Mouse (Mus musculus): ENCODE results near the gene Cdk5. TPM values are rescaled to one million over a fixed set of nuclear protein-coding genes. Genes with fewer than 3 reads are reported as not detected.

The Cdk5 gene
- total RNA-seq, 2 experiments from 2014 or later = 10.6 to 11.8 TPM

- TF ChIP-seq CTCF (IDR thresholded peaks at IDR 0.05) = no peak
- H3K27ac ChIP-seq = peak within 1 kb of the TSS; percentile 98
- peak within 1 kb of the TSS; percentile 80 for H3K4me3 ChIP-seq
- intact Hi-C loops (cut with DNase I) = no loop called here
- DNase-seq = peak; percentile 90
Observed at GRCm38 (mm10) chr5:24447624-24448298, 24.4 kb upstream of the Cdk5 start, which contains the start of gene Tmub1. TSS of gene Tmub1 (minus strand) at chr5:24447854.

GRCm38 (mm10) chr5:24446630-24447029, 23.3 kb upstream of the Cdk5 start:
- Histone ChIP-seq H3K27ac (peak overlapping the region; percentile 98; the same call in 1 of the 2 replicates), H3K4me3 (no peak overlapping the region)
- no peak for TF ChIP-seq CTCF (IDR thresholded peaks at IDR 0.05)
- DNase-seq = no peak
- intact Hi-C loops (cut with DNase I) = no loop called here

- intact Hi-C loops (cut with DNase I) = loop anchor here (2.0 kb wide), 1 partner anchor 19 kb away; no protein-coding TSS in a partner anchor
- peak; percentile 41 for DNase-seq
- H3K27ac ChIP-seq = peak overlapping the region; percentile 98
- peak overlapping the region; percentile 79 for H3K4me3 ChIP-seq
- TF ChIP-seq CTCF (IDR thresholded peaks at IDR 0.05) = peak; percentile 1; the same call in 1 of the 2 replicates
Observed at GRCm38 (mm10) chr5:24445428-24446080, 22.2 kb upstream of the Cdk5 start.

GRCm38 (mm10) chr5:24444746-24445427, 21.6 kb upstream of the Cdk5 start, which contains the start of gene Fastk:
TSS of gene Fastk (minus strand) at chr5:24445287.
- H3K4me3 ChIP-seq = peak within 1 kb of the TSS; percentile 79
- intact Hi-C loops (cut with DNase I) = loop anchor here (2.0 kb wide), 1 partner anchor 18 kb away; no protein-coding TSS in a partner anchor
- peak within 1 kb of the TSS; percentile 98 for H3K27ac ChIP-seq
- TF ChIP-seq CTCF (IDR thresholded peaks at IDR 0.05) = no peak
- DNase-seq = peak; percentile 97

- TF ChIP-seq CTCF (IDR thresholded peaks at IDR 0.05) = no peak
- Histone ChIP-seq H3K4me3 (peak overlapping the region; percentile 79), H3K27ac (peak overlapping the region; percentile 98)
- intact Hi-C loops (cut with DNase I) = loop anchor here (2.0 kb wide), 1 partner anchor 17 kb away; no protein-coding TSS in a partner anchor
- no peak for DNase-seq
Observed at GRCm38 (mm10) chr5:24443927-24444326, 20.6 kb upstream of the Cdk5 start.

- TF ChIP-seq CTCF (IDR thresholded peaks at IDR 0.05) = no peak
- DNase-seq = no peak
- no peak overlapping the region; the same call in 1 of the 2 replicates for H3K4me3 ChIP-seq
- H3K27ac ChIP-seq = no peak overlapping the region
- intact Hi-C loops (cut with DNase I) = no loop called here
Observed at GRCm38 (mm10) chr5:24443204-24443603, 19.9 kb upstream of the Cdk5 start.

GRCm38 (mm10) chr5:24442029-24442428, 18.7 kb upstream of the Cdk5 start:
- Histone ChIP-seq H3K27ac (no peak overlapping the region), H3K4me3 (no peak overlapping the region)
- no peak for TF ChIP-seq CTCF (IDR thresholded peaks at IDR 0.05)
- intact Hi-C loops (cut with DNase I) = no loop called here
- no peak for DNase-seq

- Histone ChIP-seq H3K4me3 (no peak overlapping the region), H3K27ac (no peak overlapping the region)
- intact Hi-C loops (cut with DNase I) = no loop called here
- no peak for TF ChIP-seq CTCF (IDR thresholded peaks at IDR 0.05)
- DNase-seq = no peak
Observed at GRCm38 (mm10) chr5:24441187-24441586, 17.9 kb upstream of the Cdk5 start.

GRCm38 (mm10) chr5:24433993-24434392, 10.7 kb upstream of the Cdk5 start:
- no peak overlapping the region for H3K27ac ChIP-seq
- no peak for DNase-seq
- intact Hi-C loops (cut with DNase I) = no loop called here

GRCm38 (mm10) chr5:24428596-24428995, 5.3 kb upstream of the Cdk5 start:
- no peak for DNase-seq
- Histone ChIP-seq H3K27ac (no peak overlapping the region), H3K4me3 (no peak overlapping the region)
- no peak for TF ChIP-seq CTCF (IDR thresholded peaks at IDR 0.05)
- intact Hi-C loops (cut with DNase I) = no loop called here

More at GRCm38 (mm10) chr5:24433993-24434392, 10.7 kb upstream of the Cdk5 start:
- no peak overlapping the region for H3K4me3 ChIP-seq
- TF ChIP-seq CTCF (IDR thresholded peaks at IDR 0.05) = no peak

GRCm38 (mm10) chr5:24427981-24428402, 4.7 kb upstream of the Cdk5 start:
- no peak for TF ChIP-seq CTCF (IDR thresholded peaks at IDR 0.05)
- no peak overlapping the region for H3K4me3 ChIP-seq
- no peak for DNase-seq
- intact Hi-C loops (cut with DNase I) = loop anchor here (2.0 kb wide), 1 partner anchor 17 kb away; the partner anchor contains the start of gene Fastk
- H3K27ac ChIP-seq = no peak overlapping the region

GRCm38 (mm10) chr5:24427285-24427633, 3.9 kb upstream of the Cdk5 start:
- intact Hi-C loops (cut with DNase I) = loop anchor here (2.0 kb wide), 1 partner anchor 18 kb away; the partner anchor contains the start of gene Fastk
- Histone ChIP-seq H3K27ac (no peak overlapping the region), H3K4me3 (no peak overlapping the region)
- no peak for TF ChIP-seq CTCF (IDR thresholded peaks at IDR 0.05)
- DNase-seq = no peak

Data from gastrocnemius, adult 2 months (tissue).